Mouse (Mus musculus) bone marrow macrophage, adult 2 months (primary cell): ENCODE data around the gene Surf2. TPM values are rescaled to one million over a fixed set of nuclear protein-coding genes. Genes with fewer than 3 reads are reported as not detected.
A peak's percentile ranks its signal among the peaks of the same experiment; 100 is the strongest.

Experiments used
- H3K27ac ChIP-seq: 2 replicates; pipeline ENCODE4 v1.5.1; 2012; ENCODE audit warnings: low read depth, low read length; ENCODE audit not compliant: insufficient read depth
- H3K4me1 ChIP-seq: 2 replicates; pipeline ENCODE4 v1.6.1; 2012; ENCODE audit warnings: low read length; ENCODE audit not compliant: control insufficient read depth, insufficient read depth
- H3K4me3 ChIP-seq: 2 replicates; pipeline ENCODE4 v1.5.1; 2012; ENCODE audit warnings: mild to moderate bottlenecking, low read length, moderate library complexity; ENCODE audit not compliant: insufficient read depth
- CTCF ChIP-seq: IDR thresholded peaks from 2 replicates; pipeline ENCODE4 v1.5.1; 2012; ENCODE audit warnings: low read depth, mild to moderate bottlenecking, low read length, moderate library complexity
- POLR2A ChIP-seq: IDR thresholded peaks from 2 replicates; pipeline ENCODE4 v1.6.1; 2012; ENCODE audit warnings: mild to moderate bottlenecking, low read depth, low read length, borderline replicate concordance
- polyA plus RNA-seq: library from polyadenylated mRNA; stranded (reverse); fragments of >200 nt; gene quantifications from 2 replicates; pipeline ENCODE4 v1.2.4, GENCODE M21; 2012; ENCODE audit not compliant: missing spikeins, insufficient read depth, insufficient read length

The Surf2 gene
- polyA plus RNA-seq, 1 experiment = 38.4 TPM

GRCm38 (mm10) chr2:26960756-26961155 lies 44.6 kb downstream of the Surf2 start:
- TF ChIP-seq POLR2A (no peak), CTCF (peak; percentile 33; the same call in 1 of the 2 replicates)
- Histone ChIP-seq H3K27ac (no peak overlapping the region), H3K4me3 (no peak overlapping the region), H3K4me1 (peaks cover 22% of the 10 kb centered on the region)

- Histone ChIP-seq H3K4me3 (peak within 1 kb of the TSS; percentile 95), H3K27ac (peak within 1 kb of the TSS; percentile 96), H3K4me1 (peaks cover 22% of the 10 kb centered on the region)
- TF ChIP-seq POLR2A (no peak), CTCF (no peak)
Observed at GRCm38 (mm10) chr2:26963923-26964723, 48.0 kb downstream of the Surf2 start, which contains the start of gene Rexo4. Rexo4 (minus strand) TSS chr2:26964386.

GRCm38 (mm10) chr2:26964724-26965370 lies 48.7 kb downstream of the Surf2 start:
- Histone ChIP-seq H3K27ac (peak overlapping the region; percentile 96; the same call in 1 of the 2 replicates), H3K4me1 (peaks cover 22% of the 10 kb centered on the region), H3K4me3 (peak overlapping the region; percentile 95)
- no peak for TF ChIP-seq POLR2A
- TF ChIP-seq CTCF = no peak

GRCm38 (mm10) chr2:26967262-26967661 lies 51.1 kb downstream of the Surf2 start:
- Histone ChIP-seq H3K4me3 (no peak overlapping the region), H3K27ac (no peak overlapping the region), H3K4me1 (peaks cover 11% of the 10 kb centered on the region)
- no peak for TF ChIP-seq POLR2A
- TF ChIP-seq CTCF = no peak

Other genes with a start within 250 kb of the Surf2 start
- gene Lcn4, start 245.1 kb upstream of the Surf2 start, polyA plus RNA-seq = not detected in 2 replicates
- not detected in 2 replicates for gene Abo, start 51.4 kb upstream of the Surf2 start, polyA plus RNA-seq
- 30.9 and 32.0 TPM in 2 replicates for gene Surf6, start 13.5 kb upstream of the Surf2 start, polyA plus RNA-seq
- gene Med22, start 5.7 kb upstream of the Surf2 start, polyA plus RNA-seq = 46.0 and 53.0 TPM in 2 replicates
- gene Rpl7a, start 5.6 kb upstream of the Surf2 start, polyA plus RNA-seq = 400 and 420 TPM in 2 replicates
- 91.1 and 97.9 TPM in 2 replicates for gene Surf1, start 163 bp downstream of the Surf2 start, polyA plus RNA-seq
- 144 and 151 TPM in 2 replicates for gene Surf4, start 17.6 kb downstream of the Surf2 start, polyA plus RNA-seq
- 2.5 TPM in 2 replicates for gene Stkld1, start 17.7 kb downstream of the Surf2 start, polyA plus RNA-seq
- 57.9 and 62.1 TPM in 2 replicates for gene Rexo4, start 48.0 kb downstream of the Surf2 start, polyA plus RNA-seq
- 0.16 TPM in 1 of 2 replicates, not detected in the other for gene Adamts13, start 57.0 kb downstream of the Surf2 start, polyA plus RNA-seq
- 20.1 and 24.2 TPM in 2 replicates for gene Cacfd1, start 93.6 kb downstream of the Surf2 start, polyA plus RNA-seq
- gene Slc2a6, start 111.6 kb downstream of the Surf2 start, polyA plus RNA-seq = 24.5 and 26.9 TPM in 2 replicates
- not detected in 2 replicates for gene Mymk, start 155.8 kb downstream of the Surf2 start, polyA plus RNA-seq
- not detected in 2 replicates for gene Adamtsl2, start 163.0 kb downstream of the Surf2 start, polyA plus RNA-seq
- not detected in 2 replicates for gene Fam163b, start 226.1 kb downstream of the Surf2 start, polyA plus RNA-seq
- gene Dbh, start 248.9 kb downstream of the Surf2 start, polyA plus RNA-seq = not detected in 2 replicates